In the genomic region with DNA sequence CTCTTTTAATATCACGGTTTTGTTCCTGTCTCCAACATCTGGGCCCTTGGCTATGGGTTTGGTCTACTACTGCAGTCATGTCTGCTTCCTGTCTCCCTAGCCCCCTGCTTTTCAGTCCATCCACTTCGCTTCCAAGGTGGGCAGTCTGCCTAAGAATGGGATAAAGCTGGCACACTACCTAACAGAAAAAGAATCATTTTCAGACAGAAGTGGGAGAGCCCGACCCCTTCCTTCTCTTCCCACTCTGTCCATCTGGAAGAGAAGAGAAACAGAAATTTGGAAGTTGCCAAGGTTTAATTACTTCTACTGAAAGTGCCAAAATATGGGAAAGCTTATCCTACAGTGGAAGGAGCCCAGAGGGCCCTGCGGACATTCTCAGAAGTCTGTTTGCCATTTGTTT, we compare ENCODE assay signal across 17 mouse cellular contexts.
A peak's percentile ranks its signal among the peaks of the same experiment; 100 is the strongest.
DNase-seq lines count a peak whose midpoint lies in the region; ATAC-seq lines count a peak whose summit lies in the region.
"Had no signal": no experiment of that assay in that cellular context is flagged by ENCODE, and none has a peak within 500 bp of the region (broad histone marks: within the 10 kb centered on the region; RNA-seq: fewer than 3 reads in every experiment).

No protein-coding gene starts in this region.

- H3K4me2 ChIP-seq in forebrain, embryonic 14.5 days (ENCODE audit: low read length) = no peak overlapping the region
- no peak overlapping the region for H3K4me2 ChIP-seq in forebrain, embryonic 11.5 days (ENCODE audit: low read depth, low read length, severe bottlenecking)
- H3K4me2 ChIP-seq in heart, embryonic 16.5 days (ENCODE audit: low read depth, low read length) = no peak overlapping the region
- no peak overlapping the region for H3K4me2 ChIP-seq in heart, embryonic 11.5 days
- H3K4me2 ChIP-seq: limb, embryonic 13.5 days had no signal

- H3K4me3 ChIP-seq in forebrain, embryonic 14.5 days (ENCODE audit: low read depth, low read length) = no peak overlapping the region
- H3K4me3 ChIP-seq in forebrain, embryonic 11.5 days (ENCODE audit: low read depth, low read length) = no peak overlapping the region
- no peak overlapping the region for H3K4me3 ChIP-seq in heart, embryonic 16.5 days (ENCODE audit: low read length)
- H3K4me3 ChIP-seq in heart, embryonic 11.5 days (ENCODE audit: low read depth, low read length) = no peak overlapping the region
- H3K4me3 ChIP-seq: hindbrain, embryonic 10.5 days; limb, embryonic 13.5 days had no signal

- H3K9me3 ChIP-seq in forebrain, embryonic 14.5 days (replicated peaks; ENCODE audit: control insufficient read depth, low read length) = no peaks in the 10 kb centered on the region
- no peaks in the 10 kb centered on the region for H3K9me3 ChIP-seq in forebrain, embryonic 11.5 days (ENCODE audit: control insufficient read depth, low read length)
- no peaks in the 10 kb centered on the region for H3K9me3 ChIP-seq in heart, embryonic 16.5 days (replicated peaks; ENCODE audit: control insufficient read depth, low read length)
- H3K9me3 ChIP-seq in heart, embryonic 11.5 days (replicated peaks; ENCODE audit: control insufficient read depth, low read length) = no peaks in the 10 kb centered on the region
- H3K9me3 ChIP-seq: G1E; hindbrain, embryonic 10.5 days; limb, embryonic 13.5 days had no signal

- DNase-seq in forebrain, embryonic 14.5 days (ENCODE audit: low spot score) = peak; percentile 70
- no peak for DNase-seq in forebrain, embryonic 11.5 days (ENCODE audit: low spot score)
- peak; percentile 8 for DNase-seq in right cerebral cortex, postnatal 25 days
- no peak for DNase-seq in right cerebral cortex, adult 2 months (ENCODE audit: low spot score in 2 of 2)
- DNase-seq in cerebellum, adult 9-11 months = no peak
- DNase-seq: adrenal gland, postnatal 25 days; B cell, adult 2 months; cerebellum, adult 11 months; kidney, postnatal 25 days; liver, postnatal 0 days had no signal

- 68% methylated on average over 4 of the region's 4 CpGs for WGBS in forebrain, embryonic 14.5 days
- WGBS in forebrain, embryonic 11.5 days = 93% methylated on average over 4 of the region's 4 CpGs
- 65% methylated on average over 4 of the region's 4 CpGs for WGBS in heart, embryonic 16.5 days
- WGBS in heart, embryonic 11.5 days (ENCODE audit: insufficient replicate concordance) = 77% methylated on average over 4 of the region's 4 CpGs

- H3K4me1 ChIP-seq in forebrain, embryonic 14.5 days (ENCODE audit: control insufficient read depth, insufficient read depth, low read length) = peaks cover 5% of the 10 kb centered on the region
- no peaks in the 10 kb centered on the region for H3K4me1 ChIP-seq in forebrain, embryonic 11.5 days (replicated peaks; ENCODE audit: control insufficient read depth, insufficient read depth, low read length)
- no peaks in the 10 kb centered on the region for H3K4me1 ChIP-seq in heart, embryonic 16.5 days (ENCODE audit: control insufficient read depth, insufficient read depth, low read length)
- no peaks in the 10 kb centered on the region for H3K4me1 ChIP-seq in heart, embryonic 11.5 days (ENCODE audit: control insufficient read depth, insufficient read depth, low read length)
- H3K4me1 ChIP-seq: limb, embryonic 13.5 days had no signal

- H3K27ac ChIP-seq in forebrain, embryonic 14.5 days (ENCODE audit: low read depth, low read length) = no peak overlapping the region
- no peak overlapping the region for H3K27ac ChIP-seq in forebrain, embryonic 11.5 days (ENCODE audit: low read depth, low read length)
- H3K27ac ChIP-seq in heart, embryonic 16.5 days (ENCODE audit: low read length) = no peak overlapping the region
- H3K27ac ChIP-seq in heart, embryonic 11.5 days (ENCODE audit: low read depth, low read length) = no peak overlapping the region
- H3K27ac ChIP-seq: hindbrain, embryonic 10.5 days; limb, embryonic 13.5 days had no signal

- H3K9ac ChIP-seq in forebrain, embryonic 14.5 days (ENCODE audit: low read length) = no peak overlapping the region
- H3K9ac ChIP-seq in forebrain, embryonic 11.5 days (ENCODE audit: low read length) = no peak overlapping the region
- H3K9ac ChIP-seq in heart, embryonic 16.5 days (ENCODE audit: low read length) = no peak overlapping the region
- no peak overlapping the region for H3K9ac ChIP-seq in heart, embryonic 11.5 days (ENCODE audit: low read depth, low read length)
- H3K9ac ChIP-seq: limb, embryonic 13.5 days; liver, postnatal 0 days had no signal

- H3K36me3 ChIP-seq in forebrain, embryonic 14.5 days (ENCODE audit: control insufficient read depth, insufficient read depth, low read length) = no peaks in the 10 kb centered on the region
- no peaks in the 10 kb centered on the region for H3K36me3 ChIP-seq in forebrain, embryonic 11.5 days (ENCODE audit: control insufficient read depth, insufficient read depth, low read length)
- H3K36me3 ChIP-seq in heart, embryonic 16.5 days (ENCODE audit: control insufficient read depth, insufficient read depth) = no peaks in the 10 kb centered on the region
- H3K36me3 ChIP-seq in heart, embryonic 11.5 days (ENCODE audit: control insufficient read depth, insufficient read depth, low read length) = no peaks in the 10 kb centered on the region
- H3K36me3 ChIP-seq: G1E; hindbrain, embryonic 10.5 days; limb, embryonic 13.5 days had no signal

- ATAC-seq in forebrain, embryonic 14.5 days = peak; percentile 63; the same call in 1 of the 2 replicates
- no peak for ATAC-seq in forebrain, embryonic 11.5 days (replicated peaks; ENCODE audit: low FRiP score)
- ATAC-seq in heart, embryonic 16.5 days (replicated peaks; ENCODE audit: extremely low read depth, insufficient read depth, low FRiP score) = peak; percentile 18; the same call in 1 of the 2 replicates
- ATAC-seq in heart, embryonic 11.5 days (replicated peaks; ENCODE audit: insufficient number of reproducible peaks, low FRiP score, low TSS enrichment) = no peak
- ATAC-seq in megakaryocyte-erythroid progenitor cell, adult 5-6 weeks (replicated peaks; ENCODE audit: low FRiP score, low TSS enrichment, poor library complexity, severe bottlenecking) = no peak
- ATAC-seq: intestine, embryonic 16.5 days; liver, postnatal 0 days had no signal

- no peaks in the 10 kb centered on the region for H3K27me3 ChIP-seq in forebrain, embryonic 14.5 days (replicated peaks; ENCODE audit: control insufficient read depth, insufficient read depth, low read length)
- no peaks in the 10 kb centered on the region for H3K27me3 ChIP-seq in forebrain, embryonic 11.5 days (ENCODE audit: control insufficient read depth, insufficient read depth, low read length)
- H3K27me3 ChIP-seq in heart, embryonic 16.5 days (ENCODE audit: control insufficient read depth, insufficient read depth, low read length) = no peaks in the 10 kb centered on the region
- H3K27me3 ChIP-seq in heart, embryonic 11.5 days (ENCODE audit: control insufficient read depth, insufficient read depth, low read length) = no peaks in the 10 kb centered on the region
- H3K27me3 ChIP-seq: limb, embryonic 13.5 days had no signal

Comparison
In these comparisons a context has a peak if more than half of its experiments do, and no peak if none do; other contexts are left out.
1. ATAC-seq: peak in forebrain, embryonic 14.5 days (single experiment) and heart, embryonic 16.5 days (single experiment); none in forebrain, embryonic 11.5 days (single experiment), heart, embryonic 11.5 days (single experiment) and megakaryocyte-erythroid progenitor cell, adult 5-6 weeks (single experiment).
2. DNase-seq: peak in forebrain, embryonic 14.5 days (single experiment) and right cerebral cortex, postnatal 25 days (single experiment); none in forebrain, embryonic 11.5 days (single experiment), right cerebral cortex, adult 2 months (0 of 2) and cerebellum, adult 9-11 months (single experiment).